Mouse (Mus musculus): ENCODE measurements at regions not wholly inside any gene's neighbourhood (a gene's known extent, or its start where the extent isn't known, plus 50 kb on each side); places are given as distances from the start of the nearest gene placed in this dataset.

DNA sequence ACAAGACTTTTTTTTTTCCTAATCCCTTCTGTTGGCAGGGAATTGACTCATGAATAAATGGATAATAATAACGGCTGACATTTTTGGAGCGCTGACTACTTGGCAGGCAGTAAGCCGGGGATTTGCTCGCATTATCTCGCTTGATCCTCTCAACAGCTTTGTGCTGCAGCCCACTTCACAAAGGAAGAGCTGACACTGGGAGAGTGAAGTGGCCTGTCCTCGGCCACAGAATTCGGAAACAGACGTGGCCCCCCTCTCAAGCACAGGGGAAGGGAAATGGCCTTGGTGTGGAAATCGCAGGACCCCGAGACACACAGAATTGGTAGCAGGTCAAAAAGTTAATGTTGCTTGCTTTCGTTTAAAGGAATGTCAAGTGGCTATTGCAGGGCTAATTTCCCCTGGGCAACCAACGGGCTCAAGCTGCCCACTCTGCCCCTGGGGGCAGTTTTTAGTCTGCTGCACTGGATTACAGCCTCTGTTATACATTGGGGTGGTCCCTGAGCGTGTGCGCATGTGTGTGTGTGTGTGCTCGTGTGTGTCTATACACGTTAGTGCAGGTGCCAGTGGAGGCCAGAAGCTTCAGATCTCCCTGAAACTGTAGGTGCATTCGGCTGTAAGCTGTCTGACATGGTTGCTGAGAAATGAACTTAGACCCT lies 483.1 kb downstream of the Plcl1 start:
- no peak for DNase-seq (ENCODE audit: low spot score in 2 of 2)

DNA sequence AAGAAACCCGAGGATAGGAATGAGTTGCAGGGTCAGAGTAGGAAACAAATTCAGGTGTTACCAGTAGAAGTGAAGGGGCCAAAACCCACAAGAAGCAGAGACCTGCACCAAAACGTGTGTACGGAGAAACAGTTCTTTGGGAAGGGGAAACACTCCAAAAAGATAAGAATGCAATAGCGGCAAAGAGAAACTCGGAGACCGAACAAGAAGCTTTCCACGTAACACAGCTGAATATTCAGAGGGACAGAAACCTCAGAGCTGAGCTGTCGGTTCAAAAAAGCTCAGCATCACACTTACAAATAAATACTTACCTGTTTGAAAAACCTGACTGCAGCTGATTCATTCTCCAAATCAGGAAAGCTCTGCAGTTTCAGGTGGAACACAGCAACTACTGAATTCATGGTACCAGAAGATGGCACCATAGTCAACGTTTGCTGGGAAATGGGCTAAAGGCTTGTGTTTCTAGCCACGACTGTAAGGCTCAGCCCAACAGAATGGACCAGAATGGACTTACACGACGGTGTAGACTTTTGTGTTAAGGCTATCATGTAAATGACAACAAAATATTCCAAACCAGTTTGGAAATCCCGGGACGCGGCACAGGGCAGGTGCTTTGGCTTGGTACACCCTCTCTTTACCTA lies 484.9 kb downstream of the Plcl1 start:
- DNase-seq (ENCODE audit: low spot score in 2 of 2): no peak

DNA sequence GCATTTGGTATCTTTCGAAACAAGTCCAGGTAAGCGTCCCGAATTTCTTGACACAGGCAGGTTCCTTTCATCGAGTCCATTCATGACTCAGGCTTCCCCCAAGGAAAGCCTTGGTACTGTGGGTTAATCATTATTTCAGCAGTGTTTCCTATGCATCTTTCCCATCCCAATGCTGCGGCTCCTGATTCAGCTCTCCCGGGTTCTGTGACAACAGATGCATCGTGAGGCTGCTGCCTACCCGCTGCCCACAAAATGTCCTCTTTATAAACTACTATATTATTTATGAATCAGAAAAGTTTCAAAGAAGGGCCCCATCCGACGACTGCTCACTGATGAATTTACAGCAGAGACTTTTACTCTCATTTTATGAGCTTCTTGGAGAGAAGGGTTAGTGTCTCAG lies 486.2 kb downstream of the Plcl1 start:
- no peak for DNase-seq (ENCODE audit: low spot score in 2 of 2)

- no peak for DNase-seq (ENCODE audit: low spot score in 2 of 2)
These were observed 491.9 kb downstream of the Plcl1 start for GRCm38 (mm10) chr1:55897572-55897971.

DNA sequence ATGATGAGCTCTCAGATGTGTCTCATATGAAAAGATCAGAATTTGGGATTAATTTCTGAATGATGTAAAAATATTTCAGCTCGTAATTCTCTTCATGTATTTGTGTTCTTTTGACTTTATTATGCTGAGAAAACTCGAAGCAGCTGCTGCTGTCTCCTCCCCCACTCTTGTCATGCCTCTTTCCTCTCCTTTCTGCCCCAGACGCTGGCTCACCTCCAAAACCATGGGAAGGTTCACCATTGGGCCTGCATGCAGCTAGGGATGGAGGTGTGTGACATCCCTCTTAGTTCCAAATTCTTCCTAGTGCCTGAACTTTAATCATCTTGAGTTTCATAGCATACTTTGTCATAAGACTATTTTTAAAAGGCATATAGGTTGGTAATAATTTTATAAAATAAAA lies 492.3 kb downstream of the Plcl1 start:
- DNase-seq (ENCODE audit: low spot score in 2 of 2): no peak

DNA sequence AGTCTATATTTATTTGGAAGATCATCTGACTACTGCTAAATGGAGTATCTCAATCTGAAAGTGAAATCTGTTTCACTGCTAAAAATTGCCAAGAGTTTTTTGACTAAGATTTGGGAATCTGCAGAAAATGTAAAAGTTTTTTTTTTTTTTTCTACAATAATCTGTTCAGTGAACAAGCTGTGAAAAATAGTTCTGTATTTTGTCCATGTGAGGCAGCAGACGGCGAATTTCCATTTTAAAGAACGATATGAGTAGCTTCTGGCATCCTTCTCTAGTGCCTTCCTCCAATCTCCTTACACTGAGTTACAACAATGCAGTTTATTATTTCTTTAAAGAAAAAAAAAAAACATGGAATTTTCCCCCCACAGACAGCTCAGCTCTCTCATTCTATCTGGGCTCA lies 494.3 kb downstream of the Plcl1 start:
- DNase-seq (ENCODE audit: low spot score in 2 of 2): no peak

DNA sequence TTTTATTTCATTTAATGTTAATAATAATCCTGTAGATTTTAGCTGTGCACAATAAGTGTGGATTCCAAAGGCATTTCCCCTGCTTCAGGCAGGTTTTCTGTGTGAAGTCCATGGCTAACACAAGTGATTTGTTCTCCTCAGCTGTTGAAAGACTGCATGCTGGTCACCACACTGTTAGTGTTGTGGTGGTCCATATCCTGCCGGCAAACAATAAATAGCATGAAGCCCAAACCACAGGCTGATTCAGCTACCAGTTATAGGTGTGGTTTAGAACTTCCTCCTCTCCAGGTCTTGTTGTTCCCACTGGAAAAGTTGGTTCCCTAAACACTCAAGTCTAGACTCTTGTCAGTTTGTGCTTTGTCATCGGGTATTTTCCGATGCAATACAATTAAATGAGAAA lies 497.5 kb downstream of the Plcl1 start:
- DNase-seq (ENCODE audit: low spot score in 2 of 2): no peak

- no peak for DNase-seq (ENCODE audit: low spot score in 2 of 2)
These were observed 498.9 kb downstream of the Plcl1 start for GRCm38 (mm10) chr1:55904571-55904970.

DNA sequence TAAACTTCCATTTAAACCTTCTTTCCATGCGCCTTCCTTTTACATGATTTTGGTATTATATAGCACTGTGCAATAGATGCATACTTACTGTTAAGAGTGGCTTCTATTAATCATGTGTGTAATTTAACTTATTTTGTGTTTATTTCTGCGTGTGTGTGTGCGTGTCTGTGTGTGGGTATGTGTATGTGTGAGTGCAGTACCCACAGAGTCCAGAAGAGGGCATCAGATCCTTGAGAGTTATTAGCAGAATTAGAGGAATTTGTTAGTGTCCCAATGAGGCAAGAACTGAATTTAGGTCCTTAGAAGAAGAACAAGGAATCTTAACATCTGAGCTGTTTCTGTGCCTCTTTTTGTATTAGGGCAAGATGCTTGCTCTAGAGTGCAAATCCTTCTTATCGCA lies 499.5 kb downstream of the Plcl1 start:
- DNase-seq (ENCODE audit: low spot score in 2 of 2): no peak

- no peak for DNase-seq (ENCODE audit: low spot score in 2 of 2)
These were observed 504.3 kb downstream of the Plcl1 start for GRCm38 (mm10) chr1:55910024-55910423.

DNA sequence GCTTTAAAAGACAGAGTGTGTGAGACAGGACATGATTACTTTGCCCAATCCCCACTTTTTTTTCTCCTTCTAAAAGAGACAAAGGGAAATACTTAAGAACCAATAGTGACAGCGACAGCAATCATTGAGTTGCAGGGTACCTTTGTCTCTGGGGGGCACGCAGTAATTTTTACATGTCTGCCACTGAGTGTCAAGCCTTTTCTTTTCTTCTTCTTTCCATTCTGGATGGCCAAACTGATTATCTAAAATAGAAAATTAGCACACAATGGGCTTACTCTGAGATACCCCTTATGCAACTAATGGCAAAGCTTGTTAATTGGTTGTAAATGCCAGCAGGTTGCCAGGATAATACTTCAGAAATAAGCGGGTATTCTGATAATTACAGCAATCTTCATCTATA lies 508.6 kb downstream of the Plcl1 start:
- no peak for DNase-seq (ENCODE audit: low spot score in 2 of 2)

DNA sequence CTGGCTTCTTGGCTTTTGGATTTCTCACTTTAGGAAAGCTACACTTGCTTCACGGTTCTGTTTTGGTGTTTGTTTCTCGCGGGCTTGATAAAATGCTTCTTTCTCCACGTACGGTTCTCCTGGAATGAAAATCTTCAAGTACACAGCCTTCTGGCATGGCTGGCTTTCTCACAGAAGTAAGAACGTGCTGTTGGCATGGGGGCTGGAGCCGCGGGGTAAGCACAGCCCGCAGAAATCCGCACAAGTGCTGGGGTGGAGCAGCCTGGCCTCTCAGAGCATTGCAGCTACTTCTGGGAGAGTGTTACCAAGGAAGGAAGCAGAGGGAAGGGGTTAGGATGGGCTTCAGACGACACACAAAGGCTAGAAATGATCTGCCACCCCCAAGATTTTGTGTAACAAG lies 510.2 kb downstream of the Plcl1 start:
- DNase-seq (ENCODE audit: low spot score in 2 of 2): no peak

DNA sequence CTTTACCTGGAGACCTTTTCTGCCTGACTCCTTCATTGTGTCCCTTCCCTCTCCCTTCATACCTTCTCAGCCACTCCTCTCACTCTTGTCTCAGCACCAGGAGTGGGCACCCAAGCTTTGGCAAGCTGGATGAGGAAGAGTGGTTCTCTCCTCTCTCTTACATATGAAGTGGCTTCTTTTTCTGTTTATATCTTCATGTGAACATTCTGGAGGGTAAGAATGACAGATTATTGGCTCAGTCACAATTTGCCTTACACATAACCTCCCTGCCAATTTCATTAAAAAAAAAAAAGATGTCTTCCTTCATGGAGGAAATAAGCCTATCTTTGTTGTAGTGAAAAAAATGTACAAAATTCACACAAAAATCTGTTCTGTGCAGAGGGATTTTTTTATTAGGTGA lies 513.8 kb downstream of the Plcl1 start:
- no peak for DNase-seq (ENCODE audit: low spot score in 2 of 2)

DNA sequence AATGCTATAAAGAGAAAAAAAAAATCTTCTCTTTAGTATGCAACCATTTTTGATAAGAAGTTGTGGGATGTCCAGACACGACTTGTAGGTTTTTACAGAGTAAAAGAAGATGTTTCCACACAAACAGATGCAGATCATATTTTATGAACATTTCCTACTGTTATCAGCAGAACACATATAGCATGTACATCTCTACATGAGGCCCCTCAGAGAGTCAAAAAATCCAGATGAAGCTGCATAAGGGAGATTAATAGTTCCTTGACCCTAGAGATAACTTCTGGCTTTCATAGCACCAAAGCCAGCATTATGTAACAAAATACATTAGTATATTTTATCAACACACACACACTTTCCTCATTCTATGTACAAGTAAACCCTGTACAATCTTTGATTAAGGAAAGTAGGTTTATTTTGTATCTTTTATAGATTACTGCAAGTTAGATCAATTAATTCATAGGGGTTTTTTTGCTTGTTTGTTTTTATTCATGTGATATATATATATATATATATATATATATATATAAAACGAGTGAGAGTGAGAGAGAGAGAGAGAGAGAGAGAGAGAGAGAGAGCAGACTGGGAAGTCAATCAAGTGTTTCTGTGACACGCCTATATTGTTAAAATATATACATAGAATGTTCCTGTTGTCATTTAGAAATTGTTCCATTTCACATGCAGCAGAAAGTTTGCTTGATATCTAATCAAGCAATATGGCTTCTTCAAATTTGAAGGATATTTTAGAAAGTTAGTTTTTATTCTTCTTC lies 541.2 kb downstream of the Plcl1 start:
- DNase-seq (ENCODE audit: low spot score in 2 of 2): no peak

DNA sequence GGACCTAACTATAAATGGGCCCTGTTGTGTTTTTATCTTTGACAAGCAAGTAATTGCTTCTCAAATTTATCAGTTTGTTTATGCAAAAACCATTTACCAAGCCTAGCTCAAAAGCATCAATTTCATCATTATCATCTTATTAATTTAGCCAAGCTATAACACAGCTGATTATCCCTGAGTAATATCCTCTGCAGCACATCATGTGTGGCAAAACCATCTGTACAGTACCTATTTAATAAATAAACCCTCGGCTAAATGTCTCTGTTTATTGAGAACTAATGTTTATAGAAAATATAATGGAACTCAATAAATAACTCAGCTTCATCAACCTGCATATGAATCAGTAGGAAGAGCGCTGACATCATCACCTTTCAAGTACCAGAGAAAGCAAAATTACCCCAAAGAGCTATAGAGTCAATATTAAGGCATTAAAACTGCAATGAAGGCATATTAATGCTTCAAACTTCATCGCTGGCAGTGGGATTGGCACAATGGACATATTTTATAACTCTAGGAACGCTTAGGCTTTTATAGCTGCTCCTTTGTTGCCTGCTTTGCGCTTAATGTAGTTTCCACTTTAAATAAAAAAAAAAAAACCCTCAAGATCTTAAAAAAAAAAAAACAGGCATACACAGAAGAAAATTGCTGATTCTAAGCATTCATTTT lies 542.0 kb downstream of the Plcl1 start:
- no peak for DNase-seq (ENCODE audit: low spot score in 2 of 2)

DNA sequence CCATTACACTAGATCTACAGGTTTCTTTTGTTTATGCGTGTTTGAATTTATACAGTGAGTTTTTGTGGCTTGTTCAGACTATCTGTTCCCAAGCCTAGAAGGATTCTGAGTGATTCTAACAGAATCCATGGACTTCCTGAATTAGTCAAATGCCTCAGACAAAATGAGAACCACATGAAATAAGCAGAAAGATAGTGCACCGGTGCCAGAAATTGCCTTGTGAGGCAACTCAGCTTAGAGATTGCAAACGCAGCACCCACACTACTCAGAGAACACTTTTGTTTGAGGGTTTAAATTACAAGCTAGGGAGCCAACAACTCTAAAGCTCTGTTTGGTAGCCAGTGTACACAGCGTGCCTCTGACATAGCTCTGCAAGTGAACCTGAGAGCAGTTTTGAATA lies 543.9 kb downstream of the Plcl1 start:
- no peak for DNase-seq (ENCODE audit: low spot score in 2 of 2)

DNA sequence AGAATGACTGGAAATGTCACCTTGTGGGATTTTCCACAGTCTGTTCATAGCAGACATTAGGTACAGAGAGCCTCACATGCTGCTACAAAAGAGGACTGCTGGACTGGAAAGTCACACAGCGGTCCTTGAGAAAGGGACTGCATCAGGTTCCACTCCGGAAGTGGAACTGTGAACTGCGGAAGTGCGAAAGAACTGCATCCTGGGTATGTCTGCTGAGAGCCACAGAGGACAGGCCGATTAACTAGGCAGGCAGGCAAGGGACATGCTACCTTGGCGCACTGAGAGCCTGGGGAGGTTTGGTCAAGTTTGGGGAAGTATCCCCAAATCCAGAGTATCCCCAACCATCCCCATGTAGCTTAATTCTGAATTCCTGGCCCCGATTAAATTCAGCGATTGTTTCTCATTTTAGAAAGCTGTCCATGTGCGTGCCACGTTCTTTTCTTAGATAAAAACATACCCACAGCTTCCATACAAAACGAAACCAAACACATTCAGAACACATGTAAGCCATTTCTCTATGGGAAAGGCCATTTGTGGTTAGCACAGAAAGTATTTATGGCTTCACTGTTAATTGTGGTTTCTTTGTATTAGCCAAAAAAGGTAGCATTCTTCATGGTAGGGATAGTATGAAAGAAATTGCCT lies 552.2 kb downstream of the Plcl1 start:
- DNase-seq (ENCODE audit: low spot score in 2 of 2): no peak

GRCm38 (mm10) chr1:55960291-55960690 lies 554.6 kb downstream of the Plcl1 start:
- no peak for DNase-seq (ENCODE audit: low spot score in 2 of 2)

- DNase-seq (ENCODE audit: low spot score in 2 of 2): no peak
These were observed 558.1 kb downstream of the Plcl1 start for GRCm38 (mm10) chr1:55963867-55964266.

DNA sequence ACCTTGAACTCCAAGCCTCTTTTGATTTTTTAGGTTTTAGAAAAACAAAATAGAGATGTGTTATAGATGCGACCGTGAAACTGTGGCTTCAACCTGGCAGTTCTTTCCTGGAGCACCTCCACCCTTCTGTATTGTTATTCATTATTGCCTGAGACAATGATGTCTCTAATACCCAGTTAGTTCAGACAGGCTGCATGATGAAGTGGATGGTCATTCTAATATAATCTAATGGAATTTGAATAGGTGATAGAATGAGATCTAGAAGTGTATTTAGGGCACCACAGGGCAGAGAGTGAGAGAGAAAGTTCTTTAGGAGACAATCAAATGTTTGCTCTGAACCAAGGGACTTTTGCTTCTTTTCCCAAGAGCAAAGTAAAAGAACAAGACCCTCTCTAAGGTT lies 560.6 kb downstream of the Plcl1 start:
- no peak for DNase-seq (ENCODE audit: low spot score in 2 of 2)

GRCm38 (mm10) chr1:55967869-55968268 lies 562.1 kb downstream of the Plcl1 start:
- DNase-seq (ENCODE audit: low spot score in 2 of 2): no peak

GRCm38 (mm10) chr1:55977796-55978195 lies 572.1 kb downstream of the Plcl1 start:
- no peak for DNase-seq (ENCODE audit: low spot score in 2 of 2)
